Mouse (Mus musculus) heart, adult 2 months (tissue): ENCODE results near the gene 1500011B03Rik. TPM values are rescaled to one million over a fixed set of nuclear protein-coding genes. Genes with fewer than 3 reads are reported as not detected.

Source experiments
- DNase-seq, 2 experiments: peaks; one replicate each; pipeline ENCODE4 v3.0.0; 2021
- H3K27ac ChIP-seq: fragments of 200-600 bp; 2 replicates; pipeline ENCODE4 v1.8.1; 2022
- H3K27me3 ChIP-seq: fragments of 200-500 bp; 2 replicates; pipeline ENCODE4 v1.6.1; 2012; ENCODE audit warnings: mild to moderate bottlenecking, low read length, inconsistent platforms, mixed read lengths; ENCODE audit not compliant: control insufficient read depth, insufficient read depth
- H3K36me3 ChIP-seq: fragments of 200-500 bp; 2 replicates; pipeline ENCODE4 v1.6.1; 2012; ENCODE audit warnings: low read length, inconsistent platforms; ENCODE audit not compliant: control insufficient read depth, insufficient read depth
- H3K4me1 ChIP-seq: fragments of 200-500 bp; 2 replicates; pipeline ENCODE4 v1.6.1; 2011; ENCODE audit warnings: low read length; ENCODE audit not compliant: control insufficient read depth, insufficient read depth
- H3K4me3 ChIP-seq: fragments of 200-600 bp; 2 replicates; pipeline ENCODE4 v1.8.1; 2022
- H3K79me2 ChIP-seq: fragments of 200-500 bp; replicated peaks from 2 replicates; pipeline ENCODE4 v1.6.1; 2012; ENCODE audit warnings: mild to moderate bottlenecking, inconsistent platforms, low read length, moderate library complexity, mixed read lengths; ENCODE audit not compliant: control insufficient read depth, insufficient read depth
- H3K9ac ChIP-seq: fragments of 200-500 bp; 2 replicates; pipeline ENCODE4 v1.6.1; 2012; ENCODE audit warnings: low read depth, mild to moderate bottlenecking, control low read depth, inconsistent platforms, low read length, mixed read lengths
- CTCF ChIP-seq: fragments of 200-600 bp; IDR thresholded peaks from 2 replicates; pipeline ENCODE4 v1.8.1; 2022; ENCODE audit warnings: antibody characterized with exemption, mild to moderate bottlenecking, moderate library complexity
- EP300 ChIP-seq: fragments of 200-500 bp; IDR thresholded peaks from 2 replicates; pipeline ENCODE4 v1.6.1; 2011; ENCODE audit warnings: low read depth, low read length, control low read depth; ENCODE audit not compliant: insufficient read depth
- POLR2A ChIP-seq: fragments of 200-500 bp; IDR thresholded peaks from 2 replicates; pipeline ENCODE4 v1.6.1; 2011; ENCODE audit warnings: mild to moderate bottlenecking, low read depth, low read length, control low read depth; ENCODE audit not compliant: insufficient read depth
- WGBS: fragments of 180-500 bp; shearing (Covaris S2); methylation state at CpG from one replicate; pipeline ENCODE4 v1.1.7; 2018; 5-methylcytosine and 5-hydroxymethylcytosine counted together
- intact Hi-C: fragments of 180-260 bp; cut with DNase I; formaldehyde crosslinking; loops from one replicate; pipeline ENCODE4 v1.15.1; 2025
- polyA plus RNA-seq: library from polyadenylated mRNA; depleted of rRNA; stranded (reverse); fragments of >200 nt; gene quantifications from 2 replicates; pipeline ENCODE4 v1.2.3, GENCODE M21; 2012
- total RNA-seq, 2 experiments: library from RNA; stranded (reverse); gene quantifications; 2 replicates each; pipeline ENCODE4 v1.2.3; 2021

Gene 1500011B03Rik
- total and polyA plus RNA-seq, 3 experiments = 3.2 to 4.9 (median 4.3) TPM

- Histone ChIP-seq H3K36me3 (peaks cover 4% of the 10 kb centered on the region; the same call in 1 of the 2 replicates), H3K4me1 (peaks cover 9% of the 10 kb centered on the region), H3K27me3 (no peaks in the 10 kb centered on the region), H3K27ac (peak overlapping the region; percentile 21; the same call in 1 of the 2 replicates), H3K79me2 (no peaks in the 10 kb centered on the region), H3K4me3 (no peak overlapping the region), H3K9ac (no peak overlapping the region)
- intact Hi-C loops = no loop called here
- TF ChIP-seq POLR2A = no peak
- TF ChIP-seq EP300 = no peak
- no peak for TF ChIP-seq CTCF
- no peak for DNase-seq
- WGBS = 49% methylated on average over 9 of the region's 9 CpGs
Measured at GRCm38 (mm10) chr5:114795231-114795630, 28.0 kb downstream of the 1500011B03Rik start.

- H3K4me3 ChIP-seq = no peak overlapping the region
- H3K79me2 ChIP-seq = no peaks in the 10 kb centered on the region
- no peak for DNase-seq
- no peaks in the 10 kb centered on the region for H3K27me3 ChIP-seq
- H3K4me1 ChIP-seq = peaks cover 9% of the 10 kb centered on the region
- WGBS = 64% methylated on average over 4 of the region's 4 CpGs
- H3K27ac ChIP-seq = peak overlapping the region; percentile 21; the same call in 1 of the 2 replicates
- TF ChIP-seq CTCF (no peak), EP300 (no peak), POLR2A (no peak)
- H3K36me3 ChIP-seq = peaks cover 4% of the 10 kb centered on the region; the same call in 1 of the 2 replicates
- H3K9ac ChIP-seq = no peak overlapping the region
- intact Hi-C loops = no loop called here
Measured at GRCm38 (mm10) chr5:114794609-114795008, 28.7 kb downstream of the 1500011B03Rik start.

- TF ChIP-seq EP300 (peak; percentile 47; the same call in 1 of the 2 replicates), POLR2A (no peak)
- H3K79me2 ChIP-seq = no peaks in the 10 kb centered on the region
- no peak overlapping the region for H3K4me3 ChIP-seq
- H3K27me3 ChIP-seq = no peaks in the 10 kb centered on the region
- H3K4me1 ChIP-seq = peaks cover 9% of the 10 kb centered on the region
- peak; percentile 46 to 58 for DNase-seq
- intact Hi-C loops = no loop called here
- no peak overlapping the region; the same call in 1 of the 2 replicates for H3K27ac ChIP-seq
- WGBS = 64% methylated on average over 7 of the region's 7 CpGs
- H3K9ac ChIP-seq = no peak overlapping the region
- H3K36me3 ChIP-seq = peaks cover 4% of the 10 kb centered on the region; the same call in 1 of the 2 replicates
Measured at GRCm38 (mm10) chr5:114793317-114793716, 30.0 kb downstream of the 1500011B03Rik start.

- intact Hi-C loops = no loop called here
- peak overlapping the region; percentile 30 for H3K9ac ChIP-seq
- H3K27me3 ChIP-seq = no peaks in the 10 kb centered on the region
- no peak overlapping the region for H3K4me3 ChIP-seq
- DNase-seq = no peak
- WGBS = 56% methylated on average over 5 of the region's 5 CpGs
- H3K79me2 ChIP-seq = peaks cover 5% of the 10 kb centered on the region
- no peaks in the 10 kb centered on the region for H3K36me3 ChIP-seq
- TF ChIP-seq CTCF (no peak), EP300 (no peak), POLR2A (no peak)
- peak overlapping the region; percentile 89 for H3K27ac ChIP-seq
- H3K4me1 ChIP-seq = peaks cover 8% of the 10 kb centered on the region
Measured at GRCm38 (mm10) chr5:114785196-114785595, 38.1 kb downstream of the 1500011B03Rik start.

GRCm38 (mm10) chr5:114784622-114785165, 38.6 kb downstream of the 1500011B03Rik start:
- TF ChIP-seq EP300 (peak; percentile 99), CTCF (no peak), POLR2A (no peak)
- 13% methylated on average over 16 of the region's 16 CpGs for WGBS
- H3K36me3 ChIP-seq = no peaks in the 10 kb centered on the region
- peaks cover 8% of the 10 kb centered on the region for H3K4me1 ChIP-seq
- no peak overlapping the region for H3K4me3 ChIP-seq
- peak; percentile 73 to 76 for DNase-seq
- intact Hi-C loops = no loop called here
- H3K79me2 ChIP-seq = peaks cover 8% of the 10 kb centered on the region
- peak overlapping the region; percentile 89 for H3K27ac ChIP-seq
- H3K27me3 ChIP-seq = no peaks in the 10 kb centered on the region
- H3K9ac ChIP-seq = peak overlapping the region; percentile 30

- no peak overlapping the region for H3K9ac ChIP-seq
- TF ChIP-seq POLR2A = no peak
- no peak for TF ChIP-seq EP300
- TF ChIP-seq CTCF = no peak
- H3K79me2 ChIP-seq = peaks cover 8% of the 10 kb centered on the region
- DNase-seq = peak in 1 of 2 experiments; percentile 22
- H3K27me3 ChIP-seq = no peaks in the 10 kb centered on the region
- peak overlapping the region; percentile 89 for H3K27ac ChIP-seq
- H3K4me3 ChIP-seq = no peak overlapping the region
- H3K36me3 ChIP-seq = no peaks in the 10 kb centered on the region
- H3K4me1 ChIP-seq = peaks cover 8% of the 10 kb centered on the region
- intact Hi-C loops = no loop called here
- 79% methylated on average over 12 of the region's 12 CpGs for WGBS
Measured at GRCm38 (mm10) chr5:114783405-114784163, 39.7 kb downstream of the 1500011B03Rik start.
